Mouse (Mus musculus) midbrain, embryonic 11.5 days (tissue): ENCODE data around the gene Ubald2. TPM values are rescaled to one million over a fixed set of nuclear protein-coding genes. Genes with fewer than 3 reads are reported as not detected.
A peak's percentile ranks its signal among the peaks of the same experiment; 100 is the strongest.

Experiments used
- ATAC-seq: fragments of 200-750 bp; cut with Nextera tagmentation; 2 replicates; pipeline ENCODE4 v1.8.0; 2017; ENCODE audit warnings: moderate TSS enrichment, moderate library complexity; ENCODE audit not compliant: low FRiP score
- DNase-seq: peaks from one replicate; pipeline ENCODE4 v3.0.0; 2015; ENCODE audit warnings: low spot score; ENCODE audit errors: missing footprints
- H3K27ac ChIP-seq: fragments of 300-500 bp; sonication (generic); 2 replicates; pipeline ENCODE4 v1.5.1; 2014; ENCODE audit warnings: low read depth, low read length
- H3K27me3 ChIP-seq: fragments of 300-500 bp; sonication (generic); 2 replicates; pipeline ENCODE4 v1.6.1; 2014; ENCODE audit warnings: mild to moderate bottlenecking, low read length, moderate library complexity, mixed read lengths; ENCODE audit not compliant: control insufficient read depth, insufficient read depth
- H3K36me3 ChIP-seq: fragments of 300-500 bp; sonication (generic); 2 replicates; pipeline ENCODE4 v1.6.1; 2014; ENCODE audit warnings: mild to moderate bottlenecking, low read length, moderate library complexity, mixed read lengths; ENCODE audit not compliant: control insufficient read depth, insufficient read depth
- H3K4me1 ChIP-seq: fragments of 300-500 bp; sonication (generic); 2 replicates; pipeline ENCODE4 v1.6.1; 2014; ENCODE audit warnings: low read length; ENCODE audit not compliant: control insufficient read depth, insufficient read depth
- H3K4me2 ChIP-seq: fragments of 300-500 bp; sonication (generic); 2 replicates; pipeline ENCODE4 v1.6.1; 2014; ENCODE audit warnings: mild to moderate bottlenecking, moderate library complexity
- H3K4me3 ChIP-seq: fragments of 300-500 bp; sonication (generic); 2 replicates; pipeline ENCODE4 v1.5.1; 2014; ENCODE audit warnings: low read depth, low read length
- H3K9ac ChIP-seq: fragments of 300-500 bp; sonication (generic); 2 replicates; pipeline ENCODE4 v1.6.1; 2014; ENCODE audit warnings: low read length
- H3K9me3 ChIP-seq: fragments of 300-500 bp; sonication (generic); 2 replicates; pipeline ENCODE4 v1.6.1; 2016; ENCODE audit warnings: low read length; ENCODE audit not compliant: control insufficient read depth
- WGBS: fragments of 180-500 bp; shearing (Covaris S2); extraction: QIAGEN DNeasy Blood & Tissue Kit; methylation state at CpG from one replicate; pipeline ENCODE4 v1.1.7; 2014; 5-methylcytosine and 5-hydroxymethylcytosine counted together
- polyA plus RNA-seq: library from polyadenylated mRNA; unstranded; fragments of >200 nt; fragmentation: Nextera tagmentation; extraction: Ambion mirVana; gene quantifications from 2 replicates; pipeline ENCODE4 v1.2.1, GENCODE M21; 2014

Gene Ubald2
- polyA plus RNA-seq, 1 experiment from 2014 or later: 83.0 TPM

GRCm38 (mm10) chr11:116445596-116446307 is 11.9 kb downstream of the Ubald2 start:
- ATAC-seq (peak; percentile 68; the same call in 1 of the 2 replicates), DNase-seq (peak; percentile 99)
- Histone ChIP-seq H3K36me3 (no peaks in the 10 kb centered on the region), H3K27ac (no peak overlapping the region), H3K27me3 (peaks cover 5% of the 10 kb centered on the region; the same call in 1 of the 2 replicates), H3K9me3 (no peaks in the 10 kb centered on the region; the same call in 1 of the 2 replicates), H3K9ac (no peak overlapping the region), H3K4me3 (no peak overlapping the region), H3K4me2 (no peak overlapping the region), H3K4me1 (no peaks in the 10 kb centered on the region)
- 31% methylated on average over 16 of the region's 16 CpGs for whole genome bisulfite sequencing

- DNase-seq: peak; percentile 78
- no peak for ATAC-seq
- Histone ChIP-seq H3K4me2 (no peak overlapping the region), H3K36me3 (no peaks in the 10 kb centered on the region), H3K9me3 (no peaks in the 10 kb centered on the region; the same call in 1 of the 2 replicates), H3K4me1 (no peaks in the 10 kb centered on the region), H3K27me3 (peaks cover 5% of the 10 kb centered on the region; the same call in 1 of the 2 replicates), H3K9ac (no peak overlapping the region), H3K27ac (no peak overlapping the region), H3K4me3 (no peak overlapping the region)
- 18% methylated on average over 19 of the region's 19 CpGs for WGBS
Observed at GRCm38 (mm10) chr11:116446308-116446887, 12.5 kb downstream of the Ubald2 start.

- WGBS: 69% methylated on average over 5 of the region's 5 CpGs
- H3K9ac ChIP-seq: no peak overlapping the region
- H3K4me2 ChIP-seq: no peak overlapping the region
- ATAC-seq: no peak
- no peak overlapping the region for H3K4me3 ChIP-seq
- peak; percentile 78 for DNase-seq
- H3K9me3 ChIP-seq: no peaks in the 10 kb centered on the region; the same call in 1 of the 2 replicates
- no peaks in the 10 kb centered on the region for H3K36me3 ChIP-seq
- no peaks in the 10 kb centered on the region for H3K4me1 ChIP-seq
- H3K27me3 ChIP-seq: peaks cover 5% of the 10 kb centered on the region; the same call in 1 of the 2 replicates
- no peak overlapping the region for H3K27ac ChIP-seq
Observed at GRCm38 (mm10) chr11:116447822-116448221, 13.9 kb downstream of the Ubald2 start.

GRCm38 (mm10) chr11:116449341-116449740 is 15.4 kb downstream of the Ubald2 start:
- no peaks in the 10 kb centered on the region for H3K4me1 ChIP-seq
- WGBS: 91% methylated on average over 3 of the region's 3 CpGs
- H3K36me3 ChIP-seq: no peaks in the 10 kb centered on the region
- DNase-seq (peak; percentile 23), ATAC-seq (no peak)
- H3K9me3 ChIP-seq: no peaks in the 10 kb centered on the region; the same call in 1 of the 2 replicates
- H3K4me2 ChIP-seq: no peak overlapping the region
- no peak overlapping the region for H3K27ac ChIP-seq
- peaks cover 5% of the 10 kb centered on the region; the same call in 1 of the 2 replicates for H3K27me3 ChIP-seq
- H3K9ac ChIP-seq: no peak overlapping the region
- H3K4me3 ChIP-seq: no peak overlapping the region

DNA sequence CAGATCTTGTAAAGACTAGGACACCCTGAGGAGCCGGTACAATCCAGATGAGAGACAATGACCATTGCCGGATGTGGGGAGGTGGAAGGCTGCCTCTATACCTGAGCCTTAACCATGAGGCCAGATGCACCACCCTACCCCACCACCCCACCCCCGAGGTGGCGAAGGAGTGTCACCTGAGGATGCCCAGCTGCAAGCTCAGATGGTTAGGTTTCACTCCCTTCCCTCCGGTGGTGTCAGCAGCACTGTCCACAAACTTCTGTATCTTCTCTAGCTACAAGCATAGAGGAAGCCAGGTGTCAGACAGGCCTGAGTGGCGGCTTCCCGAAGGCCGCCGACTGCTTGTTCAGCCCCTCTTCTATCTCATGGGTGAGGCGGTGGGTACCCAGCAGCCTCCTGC is 20.0 kb downstream of the Ubald2 start:
- no peak overlapping the region for H3K4me2 ChIP-seq
- no peaks in the 10 kb centered on the region for H3K4me1 ChIP-seq
- H3K27me3 ChIP-seq: no peaks in the 10 kb centered on the region
- H3K9ac ChIP-seq: no peak overlapping the region
- 92% methylated on average over 10 of the region's 10 CpGs for WGBS
- no peaks in the 10 kb centered on the region for H3K36me3 ChIP-seq
- peak; percentile 35 for DNase-seq
- no peak for ATAC-seq
- H3K4me3 ChIP-seq: no peak overlapping the region
- H3K27ac ChIP-seq: no peak overlapping the region
- no peaks in the 10 kb centered on the region; the same call in 1 of the 2 replicates for H3K9me3 ChIP-seq

- Histone ChIP-seq H3K4me2 (no peak overlapping the region), H3K36me3 (no peaks in the 10 kb centered on the region), H3K27ac (no peak overlapping the region), H3K27me3 (no peaks in the 10 kb centered on the region), H3K4me3 (no peak overlapping the region), H3K4me1 (no peaks in the 10 kb centered on the region), H3K9ac (no peak overlapping the region), H3K9me3 (no peaks in the 10 kb centered on the region)
- ATAC-seq (no peak), DNase-seq (no peak)
- 82% methylated on average over 8 of the region's 8 CpGs for WGBS
Observed at GRCm38 (mm10) chr11:116456234-116456633, 22.3 kb downstream of the Ubald2 start.

DNA sequence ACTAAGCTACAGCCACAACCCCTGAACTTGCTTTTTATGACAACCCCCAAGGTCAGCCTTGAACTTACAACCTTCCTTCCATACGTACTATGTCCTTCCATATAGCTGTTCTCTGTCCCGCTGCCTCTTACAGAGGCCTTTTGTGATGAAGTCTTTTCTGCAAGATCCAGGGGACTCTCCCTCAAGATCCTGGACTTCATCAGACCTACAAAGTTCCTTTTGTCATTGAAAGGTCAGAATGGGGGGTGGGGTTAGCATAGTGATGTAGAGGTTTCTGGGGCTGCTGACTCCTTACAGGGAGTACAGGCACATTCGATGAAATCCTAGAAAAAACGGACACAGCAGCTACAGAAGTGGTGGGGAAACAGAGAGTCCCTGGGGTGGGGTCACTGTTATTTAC is 25.9 kb downstream of the Ubald2 start:
- Histone ChIP-seq H3K27me3 (no peaks in the 10 kb centered on the region), H3K4me2 (no peak overlapping the region), H3K4me1 (no peaks in the 10 kb centered on the region), H3K4me3 (no peak overlapping the region), H3K9me3 (no peaks in the 10 kb centered on the region), H3K27ac (no peak overlapping the region), H3K36me3 (no peaks in the 10 kb centered on the region), H3K9ac (no peak overlapping the region)
- DNase-seq (peak; percentile 76), ATAC-seq (no peak)
- WGBS: 66% methylated on average over 4 of the region's 4 CpGs

- no peak overlapping the region for H3K27ac ChIP-seq
- no peak for ATAC-seq
Observed at GRCm38 (mm10) chr11:116463338-116463737, 29.4 kb downstream of the Ubald2 start.

DNA sequence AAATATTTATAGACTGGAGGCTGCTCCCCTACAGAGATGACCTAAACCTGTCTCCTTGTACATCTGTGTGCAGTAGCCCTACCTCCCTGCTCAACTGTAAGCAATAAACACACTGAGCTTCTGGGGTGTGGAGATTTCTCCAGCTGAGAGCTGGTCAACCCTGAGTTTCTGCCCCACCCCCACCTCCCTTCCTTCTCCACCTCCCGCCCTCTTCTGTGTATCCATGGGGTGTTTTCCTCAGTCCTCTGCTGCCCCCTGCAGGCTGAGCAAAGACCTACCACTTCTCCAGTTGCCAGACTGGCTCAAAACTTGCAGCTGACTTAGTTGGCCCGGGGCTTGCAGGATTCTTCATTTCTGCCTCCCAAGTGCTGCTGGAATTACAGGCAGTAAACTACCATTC is 29.9 kb downstream of the Ubald2 start:
- ATAC-seq: peak; percentile 40; the same call in 1 of the 2 replicates
- WGBS: 9% methylated on average over 2 of the region's 2 CpGs

More at GRCm38 (mm10) chr11:116463338-116463737, 29.4 kb downstream of the Ubald2 start:
- no peak for DNase-seq
- no peaks in the 10 kb centered on the region for H3K9me3 ChIP-seq
- H3K9ac ChIP-seq: no peak overlapping the region
- no peak overlapping the region for H3K4me2 ChIP-seq
- no peaks in the 10 kb centered on the region for H3K4me1 ChIP-seq
- no peaks in the 10 kb centered on the region for H3K27me3 ChIP-seq
- no peak overlapping the region for H3K4me3 ChIP-seq
- 62% methylated on average over 5 of the region's 5 CpGs for WGBS
- H3K36me3 ChIP-seq: no peaks in the 10 kb centered on the region

More for the DNA sequence above, 29.9 kb downstream of the Ubald2 start:
- peak; percentile 96 for DNase-seq
- Histone ChIP-seq H3K4me2 (no peak overlapping the region), H3K36me3 (no peaks in the 10 kb centered on the region), H3K27ac (no peak overlapping the region), H3K27me3 (no peaks in the 10 kb centered on the region), H3K4me3 (no peak overlapping the region), H3K9me3 (no peaks in the 10 kb centered on the region), H3K4me1 (no peaks in the 10 kb centered on the region), H3K9ac (no peak overlapping the region)
